Mouse (Mus musculus): Measurements from ENCODE around the gene Gm10197. TPM values are rescaled to one million over a fixed set of nuclear protein-coding genes. Genes with fewer than 3 reads are reported as not detected.
A peak's percentile ranks its signal among the peaks of the same experiment; 100 is the strongest.

Gm10197 gene
- polyA plus RNA-seq, 1 experiment, result not detected

DNA sequence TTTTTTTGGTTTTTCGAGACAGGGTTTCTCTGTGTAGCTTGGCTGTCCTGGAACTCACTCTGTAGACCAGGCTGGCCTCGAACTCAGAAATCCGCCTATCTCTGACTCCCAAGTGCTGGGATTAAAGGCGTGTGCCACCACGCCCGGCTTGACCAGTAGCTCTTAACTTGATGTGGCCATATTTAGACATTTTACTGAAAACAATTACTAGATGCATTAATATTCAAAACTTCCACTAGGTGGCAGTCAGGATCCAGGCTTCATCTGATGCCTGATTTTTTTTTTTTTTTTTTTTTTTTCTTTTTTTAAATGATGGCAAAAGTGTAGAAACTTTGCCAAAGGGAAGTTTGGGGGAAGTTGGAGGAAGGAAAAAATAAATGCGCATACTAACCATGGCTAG lies 23.0 kb upstream of the Gm10197 start:
- Histone ChIP-seq H3K4me3 (ENCODE audit: insufficient read depth, low read length) (no peak overlapping the region), H3K27ac (ENCODE audit: insufficient read depth, low read depth, low read length) (no peak overlapping the region), H3K4me1 (ENCODE audit: control insufficient read depth, insufficient read depth, low read length) (peaks cover 23% of the 10 kb centered on the region)
- TF ChIP-seq POLR2A (IDR thresholded peaks at IDR 0.05; ENCODE audit: borderline replicate concordance, low read depth, low read length), result no peak
- no peak for TF ChIP-seq CTCF (IDR thresholded peaks at IDR 0.05; ENCODE audit: low read depth, low read length)

DNA sequence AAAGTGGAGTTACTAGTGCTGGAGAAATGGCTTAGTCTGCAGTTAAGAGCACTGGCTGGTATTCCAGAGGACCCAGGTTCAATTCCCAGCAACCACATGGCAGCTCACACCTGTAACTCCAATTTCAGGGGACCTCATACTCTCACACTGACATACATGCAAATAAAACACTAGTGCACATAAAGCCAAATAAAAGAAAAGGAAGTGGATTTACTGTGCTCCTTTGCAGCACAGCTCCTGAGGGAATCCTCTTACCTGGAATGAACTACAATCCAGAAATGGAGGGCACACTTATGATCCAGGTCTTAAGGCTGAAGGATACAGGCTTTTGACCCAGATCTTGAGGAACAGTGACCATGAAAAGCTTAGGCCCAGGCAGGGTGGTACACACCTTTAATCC lies 22.1 kb upstream of the Gm10197 start:
- peaks cover 23% of the 10 kb centered on the region for H3K4me1 ChIP-seq (ENCODE audit: control insufficient read depth, insufficient read depth, low read length)
- TF ChIP-seq POLR2A (IDR thresholded peaks at IDR 0.05; ENCODE audit: borderline replicate concordance, low read depth, low read length) (no peak), CTCF (IDR thresholded peaks at IDR 0.05; ENCODE audit: low read depth, low read length) (no peak)
- no peak overlapping the region for H3K4me3 ChIP-seq (ENCODE audit: insufficient read depth, low read length)
- no peak overlapping the region for H3K27ac ChIP-seq (ENCODE audit: insufficient read depth, low read depth, low read length)

DNA sequence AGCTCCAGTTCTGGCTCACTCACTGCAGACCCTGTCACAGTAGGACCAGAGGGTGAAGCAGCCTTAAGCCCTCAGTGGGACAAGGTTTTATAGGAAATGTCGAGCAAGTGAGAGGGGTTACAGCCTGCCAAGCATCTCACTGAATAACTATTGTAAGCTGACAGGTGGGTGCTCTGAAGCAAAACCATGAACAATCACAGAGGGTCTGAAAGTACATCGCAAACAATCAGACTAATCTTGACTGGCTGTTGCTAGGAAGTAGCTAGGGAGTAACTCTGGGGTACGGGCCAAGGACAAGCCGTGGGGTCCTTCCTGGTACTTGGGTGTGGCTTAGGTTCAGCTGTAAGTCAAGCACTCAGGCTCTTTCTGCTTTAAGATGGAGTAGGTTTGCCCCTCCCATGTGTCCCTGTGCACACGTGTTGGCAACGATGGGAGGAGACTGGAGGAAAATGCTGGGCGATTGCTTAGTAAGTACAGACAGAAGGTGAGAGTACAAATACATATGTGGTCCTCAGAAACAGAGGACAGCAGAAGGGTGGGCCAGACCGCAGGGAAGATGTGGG lies 21.3 kb upstream of the Gm10197 start:
- TF ChIP-seq POLR2A (IDR thresholded peaks at IDR 0.05; ENCODE audit: borderline replicate concordance, low read depth, low read length), result no peak
- peaks cover 17% of the 10 kb centered on the region for H3K4me1 ChIP-seq (ENCODE audit: control insufficient read depth, insufficient read depth, low read length)
- H3K27ac ChIP-seq (ENCODE audit: insufficient read depth, low read depth, low read length), result no peak overlapping the region
- H3K4me3 ChIP-seq (ENCODE audit: insufficient read depth, low read length), result no peak overlapping the region

DNA sequence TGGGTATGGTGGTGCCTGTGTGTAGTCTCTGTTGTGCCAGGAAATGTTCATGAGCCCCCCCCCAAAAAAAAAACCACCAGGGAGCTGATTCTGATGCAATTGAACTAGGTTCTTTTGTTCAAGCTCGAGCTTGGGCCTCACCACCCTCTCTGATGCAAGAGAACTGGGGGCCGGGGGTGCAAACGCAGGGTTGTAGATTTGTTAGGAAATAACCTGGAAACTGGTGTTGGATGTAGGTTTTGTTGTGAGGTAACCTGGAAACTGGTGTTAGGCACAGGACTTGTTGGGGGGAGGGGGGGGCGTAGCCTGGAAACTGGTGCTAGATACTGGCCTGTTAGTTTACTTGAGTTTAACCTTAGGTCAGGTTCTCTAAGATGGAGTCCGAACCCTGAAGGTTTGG lies 20.2 kb upstream of the Gm10197 start:
- TF ChIP-seq POLR2A (IDR thresholded peaks at IDR 0.05; ENCODE audit: borderline replicate concordance, low read depth, low read length) (no peak), CTCF (IDR thresholded peaks at IDR 0.05; ENCODE audit: low read depth, low read length) (no peak)
- Histone ChIP-seq H3K4me3 (ENCODE audit: insufficient read depth, low read length) (peak overlapping the region; percentile 67), H3K4me1 (ENCODE audit: control insufficient read depth, insufficient read depth, low read length) (peaks cover 17% of the 10 kb centered on the region), H3K27ac (ENCODE audit: insufficient read depth, low read depth, low read length) (0 out of 2 replicates have a peak overlapping the region, but pooled peaks have one; percentile 62)

DNA sequence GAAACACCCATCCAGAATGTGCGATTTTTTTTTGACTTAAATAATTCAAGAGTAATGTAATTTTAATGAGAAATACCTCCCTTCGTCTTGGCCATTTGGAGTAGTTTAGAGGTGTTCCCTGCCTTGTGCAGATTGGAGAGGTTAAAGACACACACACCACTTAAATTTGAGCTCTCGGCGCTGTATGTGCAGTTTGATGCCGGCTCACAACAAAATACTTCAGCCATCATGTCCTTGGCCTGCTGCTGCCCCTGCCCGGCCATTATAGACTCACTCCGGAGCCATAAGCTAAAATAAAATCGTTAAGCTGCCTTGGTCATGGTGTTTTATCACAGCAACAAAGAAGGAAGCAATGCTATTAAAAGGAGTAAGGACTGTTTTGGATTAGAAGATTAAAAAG lies 19.8 kb upstream of the Gm10197 start:
- no peak for TF ChIP-seq POLR2A (IDR thresholded peaks at IDR 0.05; ENCODE audit: borderline replicate concordance, low read depth, low read length)
- TF ChIP-seq CTCF (IDR thresholded peaks at IDR 0.05; ENCODE audit: low read depth, low read length), result no peak
- Histone ChIP-seq H3K4me3 (ENCODE audit: insufficient read depth, low read length) (peak overlapping the region; percentile 67), H3K27ac (ENCODE audit: insufficient read depth, low read depth, low read length) (peak overlapping the region; percentile 62), H3K4me1 (ENCODE audit: control insufficient read depth, insufficient read depth, low read length) (peaks cover 17% of the 10 kb centered on the region)

DNA sequence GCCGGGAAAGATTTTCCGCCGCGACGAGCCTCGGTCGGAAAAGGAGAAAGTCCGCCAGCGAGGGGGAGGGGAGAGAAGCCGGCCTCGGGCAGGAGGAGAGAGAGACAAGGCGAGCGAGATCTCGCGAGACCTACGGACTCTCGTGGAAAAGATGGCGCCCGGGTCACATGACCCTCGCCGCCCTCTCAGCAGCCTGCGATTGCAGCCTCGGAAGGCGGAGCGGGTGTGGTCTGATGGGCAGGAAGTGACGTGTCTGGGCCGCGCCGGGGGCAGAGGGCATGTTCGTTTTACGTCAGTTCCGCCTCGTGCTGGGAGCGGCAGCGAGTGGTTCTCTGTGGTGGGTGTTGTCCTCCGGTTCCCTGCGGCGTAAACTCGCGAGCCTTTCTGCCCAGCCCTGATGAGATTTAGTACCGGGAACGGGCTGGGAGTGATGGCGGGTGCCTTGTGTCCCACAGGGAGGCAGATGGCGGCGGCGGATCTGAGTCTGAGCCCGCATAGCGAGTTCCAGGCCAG lies 19.0 kb upstream of the Gm10197 start, which contains the start of gene Smndc1:
Gene Smndc1 (minus strand): TSS at position 84 of the 513 bp plus-strand sequence.
- H3K27ac ChIP-seq (ENCODE audit: insufficient read depth, low read depth, low read length), result peak within 1 kb of the TSS; percentile 83
- peak within 1 kb of the TSS; percentile 99 for H3K4me3 ChIP-seq (ENCODE audit: insufficient read depth, low read length)
- TF ChIP-seq CTCF (IDR thresholded peaks at IDR 0.05; ENCODE audit: low read depth, low read length), result no peak
- peak; percentile 88 for TF ChIP-seq POLR2A (IDR thresholded peaks at IDR 0.05; ENCODE audit: borderline replicate concordance, low read depth, low read length)
- peaks cover 17% of the 10 kb centered on the region for H3K4me1 ChIP-seq (ENCODE audit: control insufficient read depth, insufficient read depth, low read length)

DNA sequence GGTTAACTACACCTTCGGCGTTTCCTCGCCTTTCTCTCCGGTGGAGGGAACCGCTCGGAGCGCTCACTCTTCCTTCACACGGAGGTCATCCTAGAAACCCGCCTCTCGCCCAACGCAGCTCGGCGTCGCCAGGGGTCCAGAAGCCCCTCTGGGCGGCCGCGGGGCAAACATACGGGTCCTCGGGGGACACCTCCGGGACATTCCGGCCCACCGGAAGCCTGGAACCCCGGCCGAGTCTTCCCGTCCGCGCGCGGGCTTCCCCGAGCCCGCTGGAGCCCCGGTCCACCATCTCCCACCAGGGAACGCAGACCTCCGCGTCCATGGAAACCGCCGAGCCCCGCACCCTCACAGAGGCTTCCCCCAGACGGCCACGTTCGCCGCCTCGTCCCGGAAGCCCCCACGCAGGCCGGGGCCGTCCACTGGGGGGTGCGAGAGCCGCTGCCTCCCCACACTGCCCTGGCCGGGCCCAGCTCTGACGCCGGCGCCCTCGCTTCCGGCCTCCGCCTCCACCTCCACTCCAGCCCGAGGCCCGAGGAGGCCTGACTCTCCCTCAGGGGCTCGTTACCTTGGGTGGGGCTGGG lies 18.4 kb upstream of the Gm10197 start:
- TF ChIP-seq CTCF (IDR thresholded peaks at IDR 0.05; ENCODE audit: low read depth, low read length) (no peak), POLR2A (IDR thresholded peaks at IDR 0.05; ENCODE audit: borderline replicate concordance, low read depth, low read length) (no peak)
- H3K4me3 ChIP-seq (ENCODE audit: insufficient read depth, low read length), result peak overlapping the region; percentile 99
- H3K4me1 ChIP-seq (ENCODE audit: control insufficient read depth, insufficient read depth, low read length), result peaks cover 14% of the 10 kb centered on the region
- peak overlapping the region; percentile 83 for H3K27ac ChIP-seq (ENCODE audit: insufficient read depth, low read depth, low read length)

DNA sequence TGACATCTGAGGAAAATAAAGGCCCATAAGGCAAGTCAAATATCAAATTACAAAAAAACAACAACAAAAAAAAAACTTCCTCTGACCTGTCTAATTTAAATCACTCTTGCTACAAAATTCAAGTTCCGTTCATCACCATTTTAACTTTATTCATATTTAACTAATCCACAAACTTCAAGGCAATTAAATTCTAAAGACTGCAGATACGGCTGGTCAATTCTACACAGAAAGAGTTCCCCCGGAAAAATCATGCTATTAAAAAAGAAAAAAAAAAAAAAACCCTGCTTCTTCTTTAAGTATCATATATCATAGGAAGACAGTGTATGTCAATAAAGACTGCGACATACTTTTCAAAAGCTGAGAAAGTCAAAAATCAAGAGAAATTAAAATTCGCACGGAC lies 17.9 kb upstream of the Gm10197 start:
- peaks cover 13% of the 10 kb centered on the region for H3K4me1 ChIP-seq (ENCODE audit: control insufficient read depth, insufficient read depth, low read length)
- TF ChIP-seq POLR2A (IDR thresholded peaks at IDR 0.05; ENCODE audit: borderline replicate concordance, low read depth, low read length) (no peak), CTCF (IDR thresholded peaks at IDR 0.05; ENCODE audit: low read depth, low read length) (no peak)
- H3K4me3 ChIP-seq (ENCODE audit: insufficient read depth, low read length), result peak overlapping the region; percentile 99
- H3K27ac ChIP-seq (ENCODE audit: insufficient read depth, low read depth, low read length), result peak overlapping the region; percentile 83; the same call in 1 of the 2 replicates

DNA sequence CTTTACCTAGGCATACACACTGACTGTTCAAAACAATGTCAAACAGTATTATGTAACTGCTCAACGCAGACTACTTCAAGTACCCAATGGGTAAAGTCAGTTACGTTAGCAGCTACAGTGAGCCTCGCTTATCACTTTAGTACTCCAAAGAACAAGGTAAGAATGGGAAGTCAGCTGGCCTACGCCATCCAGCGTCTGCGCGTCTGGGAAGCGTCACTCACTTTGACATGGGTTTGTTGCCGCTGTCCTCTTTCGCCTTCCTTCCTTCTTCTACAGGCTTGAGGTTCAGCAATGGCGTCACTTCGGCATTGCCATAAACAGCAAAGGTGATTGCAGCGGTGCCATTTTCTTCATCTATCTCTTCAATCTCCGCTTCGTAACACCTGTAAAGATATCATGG lies 11.8 kb upstream of the Gm10197 start:
- TF ChIP-seq POLR2A (IDR thresholded peaks at IDR 0.05; ENCODE audit: borderline replicate concordance, low read depth, low read length) (no peak), CTCF (IDR thresholded peaks at IDR 0.05; ENCODE audit: low read depth, low read length) (no peak)
- peaks cover 2% of the 10 kb centered on the region; the same call in 1 of the 2 replicates for H3K4me1 ChIP-seq (ENCODE audit: control insufficient read depth, insufficient read depth, low read length)
- no peak overlapping the region for H3K27ac ChIP-seq (ENCODE audit: insufficient read depth, low read depth, low read length)
- H3K4me3 ChIP-seq (ENCODE audit: insufficient read depth, low read length), result no peak overlapping the region

DNA sequence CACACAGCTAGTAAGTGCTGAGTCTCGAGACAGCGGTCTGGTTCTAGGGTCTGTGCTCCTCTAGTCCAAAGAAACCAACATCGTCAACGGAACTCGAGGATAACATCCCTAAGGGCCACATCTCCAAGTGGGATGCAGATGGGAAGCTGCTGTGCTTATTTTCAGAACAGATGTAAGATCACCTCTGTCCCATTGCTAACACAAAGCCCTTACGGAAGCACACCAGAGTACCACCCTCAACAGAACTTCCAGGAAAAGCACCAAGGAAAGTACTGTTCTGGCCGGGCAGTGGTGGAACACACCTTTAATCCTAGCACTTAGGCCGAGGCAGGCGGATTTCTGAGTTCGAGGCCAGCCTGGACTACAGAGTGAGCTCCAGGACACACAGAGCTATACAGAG lies 6.9 kb upstream of the Gm10197 start:
- Histone ChIP-seq H3K27ac (ENCODE audit: insufficient read depth, low read depth, low read length) (no peak overlapping the region), H3K4me3 (ENCODE audit: insufficient read depth, low read length) (no peak overlapping the region), H3K4me1 (ENCODE audit: control insufficient read depth, insufficient read depth, low read length) (no peaks in the 10 kb centered on the region)
- no peak for TF ChIP-seq POLR2A (IDR thresholded peaks at IDR 0.05; ENCODE audit: borderline replicate concordance, low read depth, low read length)
- TF ChIP-seq CTCF (IDR thresholded peaks at IDR 0.05; ENCODE audit: low read depth, low read length), result no peak

Measured in bone marrow macrophage, adult 2 months (primary cell).